Mouse (Mus musculus) right cerebral cortex, postnatal 10 days (tissue): ENCODE results near the gene Gpr50.

Experiments
- DNase-seq, 2 experiments: peaks; one replicate each; pipeline ENCODE4 v3.0.0; 2021; ENCODE audit warnings: low spot score in 2 of 2

Gene Gpr50

GRCm38 (mm10) chrX:71663374-71663773 is at the start of gene Gpr50:
Gene Gpr50 (plus strand): TSS chrX:71663667.
- no peak for DNase-seq

GRCm38 (mm10) chrX:71622286-71622685 is 41.2 kb upstream of the Gpr50 start:
- no peak for DNase-seq

GRCm38 (mm10) chrX:71623843-71624242 is 39.6 kb upstream of the Gpr50 start:
- peak in 1 of 2 experiments; percentile 48 for DNase-seq

- peak; percentile 51 to 69 for DNase-seq
These were observed 35.2 kb upstream of the Gpr50 start for GRCm38 (mm10) chrX:71628306-71628705.

- DNase-seq = no peak
These were observed 32.8 kb upstream of the Gpr50 start for GRCm38 (mm10) chrX:71630709-71631108.

GRCm38 (mm10) chrX:71631130-71631529 is 32.3 kb upstream of the Gpr50 start:
- no peak for DNase-seq

- peak; percentile 50 to 75 for DNase-seq
These were observed 15.5 kb upstream of the Gpr50 start for GRCm38 (mm10) chrX:71647958-71648357.

GRCm38 (mm10) chrX:71648434-71648833 is 15.0 kb upstream of the Gpr50 start:
- no peak for DNase-seq

GRCm38 (mm10) chrX:71648848-71649454 is 14.5 kb upstream of the Gpr50 start:
- peak; percentile 78 to 80 for DNase-seq

- peak; percentile 21 to 29 for DNase-seq
These were observed 13.5 kb upstream of the Gpr50 start for GRCm38 (mm10) chrX:71649993-71650392.

- no peak for DNase-seq
These were observed 1.7 kb upstream of the Gpr50 start for GRCm38 (mm10) chrX:71661794-71662193.

GRCm38 (mm10) chrX:71663871-71664687 is 612 bp downstream of the Gpr50 start:
- no peak for DNase-seq

GRCm38 (mm10) chrX:71664688-71665026 is 1.2 kb downstream of the Gpr50 start:
- DNase-seq = no peak

GRCm38 (mm10) chrX:71670254-71670653 is 6.8 kb downstream of the Gpr50 start:
- DNase-seq = no peak

- peak in 1 of 2 experiments; percentile 16 for DNase-seq
These were observed 37.5 kb downstream of the Gpr50 start for GRCm38 (mm10) chrX:71700817-71701469.
